Mouse (Mus musculus) hindlimb bud, embryonic 11.5 days (tissue): ENCODE measurements around the gene BC100530.
"Not testable (repeated sequence)": the region's sequence is repeated elsewhere in the genome, so short reads cannot be mapped to it uniquely, and the experiment has no call there.

Experiments used
- DNase-seq: peaks from one replicate; pipeline ENCODE4 v3.0.0-alpha.2; 2012; ENCODE audit warnings: low read depth, low spot score; ENCODE audit errors: extremely low spot score

BC100530 gene

DNA sequence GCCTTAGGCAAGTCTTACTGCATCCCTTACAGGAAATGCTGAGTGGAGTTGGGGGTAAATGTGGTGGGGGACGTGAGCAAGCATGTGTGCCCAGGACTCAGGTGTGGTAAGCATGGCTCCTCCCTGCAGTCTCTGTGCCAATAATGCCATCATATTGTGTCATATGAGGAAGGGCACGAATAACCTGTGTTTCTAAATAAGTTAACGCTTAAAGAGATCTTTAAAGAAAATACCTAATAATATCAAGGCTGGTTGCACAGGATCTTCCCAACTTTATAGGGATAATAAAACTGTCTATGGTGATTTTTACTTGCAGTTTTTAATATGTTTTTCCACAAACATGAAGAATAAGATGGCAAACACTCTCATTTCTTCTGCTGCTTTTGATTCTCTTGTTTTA is at the start of gene BC100530:
BC100530 (minus strand) TSS at position 101 of the 400 bp plus-strand sequence.
- DNase-seq = not testable (repeated sequence)

GRCm38 (mm10) chr16:36408357-36408756 is 40.8 kb upstream of the BC100530 start, which contains the start of gene Stfa2:
Gene Stfa2, minus strand, starts transcription at chr16:36408457.
- no peak for DNase-seq

- no peak for DNase-seq
Measured at GRCm38 (mm10) chr16:36389060-36389459, 21.5 kb upstream of the BC100530 start.

GRCm38 (mm10) chr16:36337171-36337570 is 30.4 kb downstream of the BC100530 start:
- no peak for DNase-seq

DNA sequence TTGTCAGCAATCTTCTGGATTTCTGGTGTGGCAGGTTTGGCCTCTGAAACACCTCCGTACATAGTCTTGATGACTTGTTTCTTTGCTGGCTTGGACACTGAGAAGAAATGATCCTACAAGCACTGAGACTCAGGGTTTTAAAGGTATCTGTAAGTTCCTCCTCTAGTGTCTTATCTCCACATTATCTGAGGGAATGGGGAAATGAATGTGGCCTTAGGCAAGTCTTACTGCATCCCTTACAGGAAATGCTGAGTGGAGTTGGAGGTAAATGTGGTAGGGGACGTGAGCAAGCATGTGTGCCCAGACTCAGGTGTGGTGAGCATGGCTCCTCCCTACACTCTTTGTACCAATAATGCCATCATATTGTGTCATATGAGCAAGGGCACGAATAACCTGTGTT is 33.3 kb downstream of the BC100530 start, which contains the start of gene BC117090:
BC117090 (minus strand) TSS at position 101 of the 400 bp plus-strand sequence.
- no peak for DNase-seq

DNA sequence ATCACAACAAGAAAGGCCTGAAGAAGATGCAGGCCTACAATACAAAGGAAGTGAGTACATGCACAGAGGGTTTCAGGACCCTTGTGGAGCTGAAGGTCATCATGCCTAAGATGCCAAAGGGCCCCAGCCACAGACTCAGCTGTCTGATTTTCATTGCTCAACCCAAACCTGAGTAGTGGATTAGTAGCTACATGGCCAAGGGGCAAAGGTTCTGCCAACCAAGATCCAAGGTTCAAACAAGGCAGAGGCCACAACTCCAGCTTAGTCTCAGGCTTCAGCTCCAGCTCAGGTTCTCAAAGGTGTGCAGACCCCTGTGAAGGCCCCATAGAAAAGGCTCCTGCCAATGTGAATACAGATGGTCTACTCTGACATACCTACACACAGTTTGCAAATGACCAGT is 48.3 kb downstream of the BC100530 start:
- DNase-seq = no peak

- not testable (repeated sequence) for DNase-seq
Measured at GRCm38 (mm10) chr16:36316111-36316510, 51.4 kb downstream of the BC100530 start.
